18 mouse cellular contexts compared by ENCODE assay signal in genomic region chr11:30294279-30294678, GRCm38 (mm10).
"Had no signal": no experiment of that assay in that cellular context is flagged by ENCODE, and none has a peak within 500 bp of the region (broad histone marks: within the 10 kb centered on the region; RNA-seq: fewer than 3 reads in every experiment).

No protein-coding gene starts in this region.

- DNase-seq: lung, adult 18-20 months; lung, embryonic 14.5 days; lung, postnatal 4 days; midbrain, embryonic 14.5 days; retina, postnatal 1 day; right cerebral cortex, adult 18-20 months; right cerebral cortex, postnatal 25 days; right cerebral cortex, postnatal 4 days; spleen, adult 18-20 months; thymus, adult 18-20 months; thymus, postnatal 14 days; thymus, postnatal 4 days had no signal

- H3K9me3 ChIP-seq: midbrain, embryonic 10.5 days; midbrain, embryonic 12.5 days; neural tube, embryonic 13.5 days; neural tube, embryonic 15.5 days had no signal

- H3K4me3 ChIP-seq: midbrain, embryonic 10.5 days; midbrain, embryonic 12.5 days; myocyte; neural tube, embryonic 13.5 days; neural tube, embryonic 15.5 days had no signal

- H3K9ac ChIP-seq: lung, embryonic 14.5 days; midbrain, embryonic 12.5 days; neural tube, embryonic 13.5 days; neural tube, embryonic 15.5 days had no signal

- ATAC-seq: midbrain, embryonic 16.5 days had no signal

- H3K36me3 ChIP-seq: midbrain, embryonic 10.5 days; midbrain, embryonic 12.5 days; neural tube, embryonic 13.5 days; neural tube, embryonic 15.5 days had no signal

- H3K27me3 ChIP-seq: midbrain, embryonic 12.5 days; neural tube, embryonic 13.5 days; neural tube, embryonic 15.5 days had no signal

- H3K4me1 ChIP-seq: neural tube, embryonic 13.5 days; neural tube, embryonic 15.5 days had no signal

- H3K27ac ChIP-seq: midbrain, embryonic 10.5 days; midbrain, embryonic 12.5 days; neural tube, embryonic 13.5 days; neural tube, embryonic 15.5 days had no signal

- H3K4me2 ChIP-seq: lung, embryonic 14.5 days; midbrain, embryonic 12.5 days; neural tube, embryonic 13.5 days; neural tube, embryonic 15.5 days had no signal
